Mouse (Mus musculus) heart, adult 11 months (tissue): ENCODE data around the gene Dus3l.

Source experiments
- DNase-seq: peaks from one replicate; pipeline ENCODE4 v3.0.0; 2022

Gene Dus3l

DNA sequence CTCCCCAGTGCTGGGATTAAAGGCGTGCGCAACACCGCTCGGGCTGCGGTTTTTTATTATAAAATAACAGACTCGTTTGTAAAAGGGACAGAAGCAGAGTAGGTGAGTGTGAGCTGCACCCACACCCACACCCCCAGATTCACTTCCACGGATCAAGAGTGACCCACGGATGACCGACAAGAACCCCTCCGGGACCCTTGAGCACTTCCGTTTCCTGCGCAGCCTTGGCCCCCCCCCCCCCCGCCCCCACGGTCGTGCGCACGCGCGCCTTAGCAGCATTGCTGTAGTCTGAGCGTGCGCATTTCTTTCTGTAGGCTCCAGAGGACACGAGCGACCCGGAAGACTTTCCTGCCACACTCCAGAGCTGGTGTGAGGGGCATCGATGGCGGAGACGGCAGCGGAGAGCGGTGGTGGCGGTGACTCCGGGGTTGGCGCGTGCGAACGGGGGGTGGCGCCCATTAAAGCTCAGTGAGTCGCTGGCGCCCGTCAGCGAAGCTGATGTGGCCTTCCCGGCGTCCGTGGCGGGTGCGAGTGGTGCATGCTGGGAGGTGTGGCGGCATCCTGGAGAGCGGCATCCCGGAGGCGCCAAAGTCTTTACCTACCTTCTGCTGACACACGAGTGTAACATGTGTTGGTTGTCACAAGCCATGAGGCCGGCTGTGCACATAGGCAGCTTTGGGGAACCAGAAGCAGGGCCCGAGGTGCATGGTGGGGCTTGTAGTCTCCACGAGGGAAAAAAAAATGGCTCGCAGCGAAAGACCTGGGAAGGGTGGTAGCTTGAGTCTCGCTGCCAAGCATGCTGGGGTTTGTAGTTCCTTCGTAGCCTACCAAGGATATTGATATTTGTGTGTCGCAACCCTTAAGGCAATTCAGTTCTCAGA lies at the start of gene Dus3l:
Gene Dus3l (plus strand): TSS at position 284 of the 881 bp plus-strand sequence.
- DNase-seq: peak; percentile 99

DNA sequence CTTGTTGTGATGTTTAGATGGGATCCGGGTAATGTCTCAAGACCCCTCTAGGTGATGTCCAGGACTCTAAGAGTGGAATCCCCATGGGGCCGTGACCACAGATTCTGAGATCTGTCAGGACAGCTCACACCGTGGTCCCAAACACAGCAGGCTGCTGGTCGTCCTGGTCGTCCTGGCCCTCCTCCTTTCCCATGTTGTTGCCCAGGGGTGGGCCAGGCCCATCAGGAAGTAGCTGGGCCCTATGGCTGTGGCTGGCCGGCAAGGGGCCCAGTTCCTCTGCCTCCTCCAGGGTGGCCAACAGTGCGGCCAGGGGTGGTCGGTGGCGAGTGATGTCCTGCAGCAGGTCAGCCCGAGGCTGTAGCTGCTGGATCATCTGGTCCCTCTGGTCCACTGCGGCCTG lies 49.2 kb upstream of the Dus3l start:
- DNase-seq: peak; percentile 94

DNA sequence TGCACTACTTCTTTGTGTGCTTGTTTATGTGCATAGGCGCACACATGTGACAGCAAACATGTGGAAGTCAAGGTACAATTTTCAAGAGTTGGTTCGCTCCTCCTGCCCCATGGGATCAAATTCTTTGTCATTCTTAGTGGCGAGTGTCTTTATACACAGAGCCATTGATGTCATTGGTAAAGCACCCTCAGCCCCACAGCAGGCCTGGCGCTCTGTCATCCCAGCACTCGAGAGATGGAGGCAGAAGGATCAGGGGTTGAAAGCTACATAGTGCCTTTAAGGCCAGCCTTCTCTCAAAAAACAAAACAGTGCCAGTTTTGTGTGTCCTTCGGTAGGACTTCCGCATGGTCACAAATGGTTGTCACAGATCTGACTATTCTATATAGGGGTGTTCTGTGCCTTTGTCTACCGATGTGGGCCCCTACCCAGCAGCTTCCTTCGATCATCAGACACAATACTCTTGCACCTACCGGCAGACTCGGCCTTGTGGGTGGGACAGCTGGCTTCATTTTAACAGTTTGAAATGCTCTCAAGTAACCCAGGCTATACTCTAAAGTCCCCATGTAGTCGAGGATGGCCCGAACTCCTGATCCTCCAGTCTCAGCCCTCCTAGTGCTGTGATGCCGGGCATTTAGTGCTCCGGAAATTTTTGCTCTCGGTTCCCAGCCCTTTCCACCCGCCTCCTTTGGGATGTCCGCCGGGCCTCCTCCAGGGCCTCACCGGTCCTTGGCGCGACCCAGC lies 48.5 kb upstream of the Dus3l start:
- DNase-seq: peak; percentile 94

DNA sequence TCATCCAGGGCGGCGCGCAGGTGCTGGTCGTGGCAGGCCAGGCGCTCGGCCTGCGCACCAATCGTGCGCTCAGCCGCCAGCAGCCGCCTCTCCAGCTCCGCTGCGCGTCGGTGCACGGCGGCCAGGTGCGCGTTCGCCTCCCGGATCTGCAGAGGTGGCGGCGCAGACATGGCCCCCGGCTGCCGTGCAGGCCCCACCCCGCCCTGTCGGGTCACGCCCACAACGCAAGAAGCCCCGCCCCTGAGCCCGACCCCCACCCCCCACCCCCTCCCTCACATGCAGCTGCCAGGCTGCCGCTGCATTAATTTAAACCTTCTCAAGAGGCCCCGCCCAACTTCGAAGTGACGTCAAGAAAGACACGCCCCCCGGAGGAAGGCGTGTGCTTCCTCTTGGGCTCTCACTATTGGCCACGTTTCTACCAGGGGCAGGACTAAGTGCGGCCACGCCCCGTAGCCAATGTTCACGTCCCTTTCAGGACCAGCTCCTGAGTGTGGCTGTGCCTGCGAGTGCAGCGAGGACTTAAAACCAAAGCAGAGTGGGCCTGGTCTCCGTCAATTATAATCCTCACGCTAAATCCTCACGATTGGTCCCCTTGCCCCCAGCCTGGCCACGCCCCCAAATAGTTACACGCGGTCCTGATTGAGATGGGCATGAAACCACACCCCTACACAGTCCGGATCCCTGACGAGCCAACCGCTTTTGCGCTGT lies 47.7 kb upstream of the Dus3l start:
- peak; percentile 100 for DNase-seq

- DNase-seq: peak; percentile 99
These were observed 47.0 kb upstream of the Dus3l start, which contains the start of the genes Ndufa11 and Vmac for GRCm38 (mm10) chr17:56717363-56718058. TSS of gene Ndufa11 (plus strand) at chr17:56717767. TSS of gene Vmac (minus strand) at chr17:56718022.

- DNase-seq: no peak
These were observed 42.1 kb upstream of the Dus3l start for GRCm38 (mm10) chr17:56722441-56722840.

GRCm38 (mm10) chr17:56723419-56724161 lies 41.0 kb upstream of the Dus3l start:
- peak; percentile 88 for DNase-seq

GRCm38 (mm10) chr17:56727029-56727649 lies 37.4 kb upstream of the Dus3l start:
- DNase-seq: peak; percentile 90

GRCm38 (mm10) chr17:56727659-56728058 lies 36.9 kb upstream of the Dus3l start:
- peak; percentile 86 for DNase-seq

DNA sequence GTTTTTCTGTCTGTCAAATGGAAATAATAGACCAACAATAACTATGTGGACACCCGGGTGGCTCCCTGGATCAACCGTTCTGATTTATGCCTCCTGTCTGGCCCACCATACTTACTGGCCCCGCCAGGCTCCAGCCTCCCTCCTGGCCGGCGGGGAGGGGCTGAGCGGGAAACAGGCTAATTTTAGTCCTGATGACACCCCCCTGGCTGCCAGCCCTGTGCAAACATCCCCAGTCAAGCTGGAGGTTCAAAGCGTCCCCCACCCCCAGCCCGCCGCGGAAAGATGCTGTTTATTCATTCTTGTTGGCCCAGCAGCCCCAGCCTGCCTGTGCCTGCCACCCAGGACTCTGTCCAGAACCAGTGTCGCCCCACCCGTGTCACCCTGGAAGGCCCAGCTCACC lies 36.4 kb upstream of the Dus3l start:
- DNase-seq: peak; percentile 92

- DNase-seq: peak; percentile 88
These were observed 35.4 kb upstream of the Dus3l start for GRCm38 (mm10) chr17:56729151-56729550.

DNA sequence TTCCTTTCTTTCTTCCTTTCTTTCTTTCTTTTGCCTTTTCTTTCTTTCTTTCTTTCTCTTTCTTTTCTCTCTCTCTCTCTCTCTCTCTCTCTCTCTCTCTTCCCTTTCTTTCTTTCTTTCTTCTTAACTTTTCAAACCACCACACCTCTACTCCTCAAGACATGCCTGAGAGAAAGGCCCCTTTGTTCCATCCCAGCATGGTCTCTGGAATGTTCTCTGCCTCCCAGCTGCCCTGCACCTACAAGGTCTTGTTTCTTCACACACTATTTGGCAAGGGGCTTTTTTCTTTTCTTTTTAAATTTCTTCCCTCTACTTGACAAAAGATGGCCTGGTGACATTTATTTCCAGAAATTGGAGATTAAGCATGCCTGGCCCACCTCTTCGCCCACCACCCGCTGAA lies 34.9 kb upstream of the Dus3l start:
- DNase-seq: no peak

GRCm38 (mm10) chr17:56736534-56736933 lies 28.0 kb upstream of the Dus3l start:
- DNase-seq: no peak

DNA sequence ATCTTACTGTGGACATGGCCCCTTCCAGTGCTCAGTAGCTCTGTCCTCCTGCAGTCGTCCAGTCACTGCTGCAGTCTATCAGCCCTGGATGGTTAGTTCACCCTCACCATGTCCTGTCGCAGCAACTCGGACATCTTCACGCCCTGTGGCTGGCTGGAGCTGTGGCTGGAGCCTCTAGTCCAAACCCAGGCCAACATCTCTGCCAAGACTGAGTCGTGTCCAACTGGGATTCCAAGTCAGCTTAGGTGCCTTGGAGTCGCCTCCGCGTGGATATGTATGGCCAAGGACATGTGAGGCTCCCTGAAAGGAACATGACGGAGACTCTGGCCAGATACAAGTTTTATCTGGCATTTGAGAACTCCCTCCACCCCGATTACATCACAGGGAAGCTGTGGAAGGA lies 26.3 kb upstream of the Dus3l start:
- no peak for DNase-seq

DNA sequence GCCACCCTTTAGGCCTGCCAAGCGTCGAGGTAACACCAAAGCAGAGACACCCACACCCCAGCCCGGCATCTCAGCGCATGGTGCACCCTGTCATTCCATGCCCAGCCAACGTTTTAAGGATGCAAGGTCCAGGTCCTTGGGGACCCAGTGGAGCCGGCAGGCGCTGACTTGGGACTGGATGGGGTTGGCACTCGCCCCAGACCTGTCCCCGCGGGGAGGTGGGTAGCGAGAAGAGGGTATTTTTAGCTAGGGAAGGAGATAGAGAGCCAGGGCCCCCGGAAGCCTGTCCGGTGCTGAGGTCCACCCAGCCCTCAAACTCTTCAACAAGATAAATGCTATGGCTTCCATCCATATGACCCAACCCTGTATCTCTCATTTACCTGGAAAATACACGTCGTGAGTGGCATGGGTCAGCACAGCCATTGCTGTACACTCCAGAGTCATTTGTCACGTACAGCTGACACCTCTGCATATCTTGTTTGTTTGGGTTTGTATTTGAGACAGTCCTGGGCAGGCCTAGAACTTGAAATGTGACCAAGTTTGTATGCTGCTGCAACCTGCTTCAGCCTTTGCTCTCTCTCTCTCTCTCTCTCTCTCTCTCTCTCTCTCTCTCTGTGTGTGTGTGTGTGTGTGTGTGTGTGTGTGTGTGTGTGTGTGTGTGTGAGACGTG lies 24.3 kb upstream of the Dus3l start:
- DNase-seq: no peak

DNA sequence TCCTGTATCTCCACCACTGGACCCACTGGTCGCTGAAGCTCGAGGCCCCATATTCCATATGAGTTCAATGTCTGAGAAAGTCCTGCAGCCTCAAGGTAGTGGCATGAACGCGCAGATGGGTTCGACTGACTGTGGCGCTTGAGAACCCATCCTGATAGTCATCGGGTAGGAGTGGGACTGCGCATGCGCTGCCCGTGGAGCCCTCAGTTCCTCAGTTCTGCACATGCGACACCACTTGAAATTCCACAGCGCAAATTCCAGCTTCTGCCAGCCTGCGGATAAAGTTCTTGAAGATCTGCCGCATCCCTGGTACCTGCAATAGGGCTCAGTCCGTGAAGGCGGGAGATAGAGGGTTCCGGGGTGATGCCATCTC lies 23.8 kb upstream of the Dus3l start:
- no peak for DNase-seq

- no peak for DNase-seq
These were observed 20.4 kb upstream of the Dus3l start for GRCm38 (mm10) chr17:56744173-56744572.

- no peak for DNase-seq
These were observed 13.0 kb upstream of the Dus3l start for GRCm38 (mm10) chr17:56751404-56752072.

- no peak for DNase-seq
These were observed 11.1 kb upstream of the Dus3l start for GRCm38 (mm10) chr17:56753452-56753851.
